Mouse (Mus musculus) liver (tissue): ENCODE data around the gene Lrrc49.
A peak's percentile ranks its signal among the peaks of the same experiment; 100 is the strongest.

Experiments
- DNase-seq: peaks from one replicate; pipeline ENCODE4 v3.0.0-alpha.2; 2020; ENCODE audit warnings: mixed read lengths

The Lrrc49 gene

DNA sequence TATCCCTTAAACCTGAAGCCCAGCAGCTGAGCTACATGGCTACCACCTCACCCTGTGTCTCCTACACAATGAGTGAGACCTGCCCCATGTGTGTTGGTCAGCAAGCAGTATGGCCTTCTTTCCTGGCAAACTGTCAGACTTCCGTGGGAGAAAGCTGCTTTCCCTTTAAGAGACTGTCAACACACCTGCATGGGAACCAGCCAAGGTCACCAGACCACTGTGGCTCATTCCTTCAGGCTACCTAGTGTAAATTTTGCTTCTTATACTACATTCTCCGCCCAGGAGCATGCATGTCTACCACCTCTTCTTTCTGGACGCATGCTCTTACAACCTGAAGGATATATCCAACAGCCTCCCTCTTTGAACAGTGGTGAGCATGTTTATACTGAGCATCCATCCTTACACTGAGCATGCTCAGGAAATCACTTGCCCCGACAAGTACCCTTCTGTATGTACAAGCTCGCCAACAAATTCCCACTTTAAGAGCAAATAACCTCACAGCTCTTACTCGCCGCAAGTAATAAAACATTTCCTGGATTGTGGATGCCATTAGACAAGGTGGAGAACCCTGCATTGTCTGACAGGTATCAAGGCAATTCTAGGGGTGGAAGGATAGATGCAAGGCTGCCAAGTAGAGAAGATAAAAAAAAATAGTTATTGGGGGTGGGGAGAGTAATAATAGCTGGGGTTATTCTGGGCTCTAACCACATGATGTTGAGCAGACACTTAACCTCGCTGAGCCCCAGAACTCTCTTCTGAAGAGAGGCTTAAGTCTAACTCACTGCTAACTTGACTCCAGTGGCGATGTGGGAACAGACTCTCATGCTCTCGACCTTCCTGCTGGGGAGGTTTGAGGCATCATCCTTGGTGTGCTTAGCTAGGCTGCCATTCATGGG lies 158.4 kb downstream of the Lrrc49 start:
- DNase-seq: no peak

DNA sequence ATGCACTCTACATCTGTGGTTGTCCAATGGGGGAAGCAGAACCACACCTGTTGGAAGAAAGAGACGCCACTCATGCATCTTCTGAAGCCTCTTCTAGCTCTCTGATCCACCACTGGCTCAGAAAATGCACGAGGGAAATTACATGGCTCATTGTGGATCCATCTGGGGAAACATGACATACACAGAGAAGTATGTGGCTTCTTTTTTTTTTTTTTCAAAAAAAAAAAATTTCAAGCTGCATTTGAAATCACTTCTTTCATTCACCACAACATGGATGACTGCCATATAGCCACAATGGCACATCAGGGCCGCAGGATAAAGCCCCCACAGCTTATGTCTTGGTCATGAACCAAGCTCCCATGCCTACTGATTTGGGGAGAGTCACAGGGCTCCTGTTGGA lies 159.7 kb downstream of the Lrrc49 start:
- no peak for DNase-seq

DNA sequence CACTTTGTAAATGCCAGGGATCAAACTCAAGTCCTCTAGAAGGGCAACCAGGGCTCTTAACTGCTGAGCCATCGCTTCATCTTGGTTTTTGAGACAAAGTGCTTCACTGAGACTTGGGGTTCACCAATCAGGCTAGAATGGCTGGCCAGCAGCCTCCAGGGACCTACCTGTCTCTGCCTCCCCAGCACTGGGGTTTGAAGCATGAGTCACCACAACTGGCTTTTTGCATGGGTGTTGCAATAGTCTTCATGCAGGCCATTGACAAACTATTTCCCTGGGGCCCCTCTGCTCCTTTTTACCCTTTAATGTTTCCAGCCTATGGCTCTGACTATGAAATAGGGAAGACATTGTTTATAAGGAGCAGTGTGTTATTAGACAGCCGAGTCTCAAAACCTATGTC lies 160.1 kb downstream of the Lrrc49 start:
- no peak for DNase-seq

- DNase-seq: no peak
Measured at GRCm38 (mm10) chr9:60527051-60527450, 160.9 kb downstream of the Lrrc49 start.

GRCm38 (mm10) chr9:60526195-60526594 lies 161.8 kb downstream of the Lrrc49 start:
- no peak for DNase-seq

DNA sequence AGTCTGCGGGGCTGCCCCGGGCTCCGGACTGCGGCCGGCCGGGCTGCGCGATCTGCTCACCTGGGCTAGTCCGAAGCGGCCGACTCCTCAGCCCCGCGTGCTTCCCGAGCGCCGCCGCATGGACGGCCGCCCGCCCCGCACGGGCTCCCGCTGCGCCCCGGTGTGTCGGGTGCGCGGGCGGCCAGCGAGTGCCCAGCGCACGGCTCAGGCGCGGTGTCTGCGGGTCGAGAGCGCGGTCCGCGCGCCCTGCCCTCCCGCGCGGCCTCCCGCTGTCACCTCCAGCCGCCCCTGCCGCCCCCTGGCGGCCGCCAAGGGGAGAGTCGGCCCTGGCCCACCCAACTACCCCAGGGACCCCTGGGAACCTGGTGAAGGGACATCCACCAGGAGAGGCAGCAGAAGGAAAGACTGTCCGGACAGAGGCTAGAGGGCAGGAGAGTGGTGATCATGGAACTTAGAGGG lies 166.1 kb downstream of the Lrrc49 start, which contains the start of gene Thsd4:
TSS of gene Thsd4 (minus strand) at position 241 of the 459 bp plus-strand sequence.
- peak; percentile 47 for DNase-seq

DNA sequence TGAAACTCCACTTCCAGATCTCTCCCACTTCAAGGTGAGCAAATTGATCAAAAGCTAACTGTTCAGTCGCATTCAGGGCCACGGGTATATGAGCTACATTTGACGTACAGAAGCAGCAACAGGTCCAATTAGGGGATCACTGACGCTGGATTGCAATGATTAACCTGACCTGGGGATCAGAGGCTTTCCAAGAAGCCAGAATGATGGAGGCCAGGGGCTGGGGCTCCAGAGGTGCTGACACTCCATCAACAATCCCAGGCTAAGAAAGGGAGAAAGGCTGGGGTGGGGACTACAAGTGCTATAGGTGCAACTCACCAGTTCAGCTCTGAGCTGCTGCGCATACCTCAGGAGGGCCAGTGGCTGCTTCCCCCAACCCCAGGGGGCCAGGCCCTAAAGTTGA lies 166.8 kb downstream of the Lrrc49 start:
- DNase-seq: no peak

- DNase-seq: no peak
Measured at GRCm38 (mm10) chr9:60519601-60520000, 168.4 kb downstream of the Lrrc49 start.
